Mouse (Mus musculus) left cerebral cortex, adult 11 months (tissue): ENCODE data around the gene Pkig.

Experiments used
- DNase-seq: peaks from one replicate; pipeline ENCODE4 v3.0.0; 2022; ENCODE audit warnings: low spot score

Gene Pkig

DNA sequence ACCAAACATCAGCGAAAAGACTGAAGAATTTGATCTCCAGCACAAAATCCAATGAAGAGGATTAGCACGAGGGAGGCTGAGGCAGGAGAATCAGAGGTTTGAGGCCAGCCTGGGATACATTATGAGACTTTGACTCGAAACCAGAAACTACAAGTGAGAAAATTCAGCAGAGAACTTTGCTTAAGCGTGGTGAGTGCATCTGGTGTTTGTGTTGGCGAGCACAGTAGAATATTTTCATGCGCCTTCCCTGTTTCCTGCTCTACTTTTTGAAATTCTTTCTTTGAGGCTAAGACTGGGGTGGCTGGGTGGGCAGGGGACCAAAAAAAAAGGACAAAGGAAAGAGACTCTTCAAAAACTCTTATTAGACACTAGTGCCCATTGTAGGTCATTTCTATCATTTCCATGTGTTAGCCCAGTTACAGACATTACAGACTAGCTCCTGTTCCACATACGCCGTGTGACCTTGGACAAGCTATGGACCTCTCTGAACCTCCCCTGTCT, 53.2 kb downstream of the Pkig start:
- DNase-seq, result no peak

DNA sequence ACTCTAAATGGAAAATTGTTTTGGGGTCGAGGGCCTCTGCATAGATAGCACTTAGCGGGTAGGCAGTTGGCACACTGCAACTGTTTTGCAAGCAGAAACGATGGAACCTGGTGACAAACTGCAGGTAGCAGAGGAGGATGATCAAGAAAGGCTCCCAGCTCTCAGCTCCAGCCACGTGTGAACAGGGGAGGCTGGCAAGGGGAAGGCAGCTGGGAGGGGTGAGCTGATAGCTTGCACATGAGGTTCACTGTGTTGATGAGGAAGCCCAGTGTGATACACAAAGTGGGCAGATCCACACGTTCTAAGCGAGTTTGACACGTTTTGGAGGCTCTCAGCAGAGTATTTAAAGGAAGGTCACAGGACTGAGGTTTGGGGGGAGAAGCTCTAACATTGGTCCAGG, 54.3 kb downstream of the Pkig start:
- no peak for DNase-seq

DNA sequence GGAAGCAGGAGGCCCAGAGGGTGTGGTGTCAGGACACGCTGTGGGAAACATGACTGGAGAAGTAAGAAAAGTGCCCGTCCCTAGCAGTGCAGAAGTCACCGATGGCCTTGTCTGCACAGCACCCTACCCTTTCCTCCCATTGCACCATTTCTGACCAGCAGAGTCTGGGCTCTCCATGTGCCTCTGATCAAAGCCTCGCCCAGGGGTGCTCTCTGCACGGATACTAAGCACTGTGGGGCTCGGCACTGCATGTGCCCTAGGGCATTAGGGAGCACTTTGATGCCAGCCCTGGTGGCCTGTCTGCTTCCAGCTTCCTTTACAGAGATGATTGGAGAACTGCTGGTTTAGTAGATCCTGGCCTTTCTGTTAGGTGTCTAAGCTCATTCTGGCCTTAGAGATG, 54.7 kb downstream of the Pkig start:
- DNase-seq, result no peak

DNA sequence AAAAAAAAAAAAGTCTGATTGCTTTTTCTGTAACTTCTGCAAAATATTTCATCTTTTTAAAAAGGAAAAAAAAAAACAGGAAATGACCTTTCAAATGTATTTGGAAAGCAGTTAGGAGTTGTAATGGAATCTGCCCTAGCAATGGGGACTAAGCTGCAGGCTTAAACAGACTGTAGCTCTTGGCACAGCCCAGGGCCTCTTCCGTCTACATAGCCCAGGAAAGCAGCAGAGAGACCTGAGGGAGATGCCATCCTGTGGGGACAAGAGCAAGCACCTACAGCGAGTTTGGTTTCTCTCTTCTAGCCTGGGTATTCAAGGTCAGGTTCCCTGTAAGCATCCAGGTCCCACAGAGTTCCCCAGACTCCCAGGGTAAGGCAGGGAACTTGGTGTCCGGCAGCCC, 55.2 kb downstream of the Pkig start:
- DNase-seq, result no peak

DNA sequence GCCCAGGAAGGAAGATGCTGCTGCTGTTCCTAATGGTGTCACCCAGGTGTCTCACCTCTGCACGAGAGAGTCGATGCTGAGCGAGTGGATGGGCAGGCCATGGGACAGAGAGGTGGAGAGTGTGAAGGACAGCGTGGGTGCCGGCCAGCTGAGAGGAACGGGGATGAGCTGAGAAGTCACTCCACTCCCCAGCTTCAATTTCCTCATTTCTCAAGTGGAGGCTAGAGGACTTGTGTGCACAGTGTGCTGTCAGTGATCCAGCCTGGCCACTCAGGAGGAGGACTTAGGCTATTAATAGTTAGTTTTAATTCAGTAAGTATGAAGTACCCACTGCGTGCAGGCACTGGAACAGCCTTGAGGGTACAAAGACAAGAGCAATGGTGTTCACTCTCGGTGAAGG, 58.3 kb downstream of the Pkig start:
- DNase-seq, result no peak

DNA sequence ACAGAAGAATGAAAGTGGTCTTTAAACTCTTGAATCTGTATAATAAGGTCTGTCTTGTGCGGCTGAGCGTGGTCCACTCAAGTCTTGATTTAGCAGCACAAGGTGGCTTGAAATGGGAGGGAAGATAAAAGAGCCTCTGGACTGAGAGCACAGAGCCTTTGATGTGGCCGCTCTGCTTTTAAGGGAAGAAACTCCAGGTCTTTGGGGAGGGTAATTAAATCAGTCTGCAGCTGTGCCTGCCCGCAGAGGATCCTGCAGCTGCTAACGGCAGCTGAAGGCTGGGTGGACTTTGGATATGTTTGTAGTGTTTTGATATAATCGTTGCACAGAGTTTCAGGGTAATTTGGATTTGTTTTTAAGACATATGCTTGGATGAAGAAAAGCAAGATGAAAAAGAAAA, 58.7 kb downstream of the Pkig start:
- no peak for DNase-seq

DNA sequence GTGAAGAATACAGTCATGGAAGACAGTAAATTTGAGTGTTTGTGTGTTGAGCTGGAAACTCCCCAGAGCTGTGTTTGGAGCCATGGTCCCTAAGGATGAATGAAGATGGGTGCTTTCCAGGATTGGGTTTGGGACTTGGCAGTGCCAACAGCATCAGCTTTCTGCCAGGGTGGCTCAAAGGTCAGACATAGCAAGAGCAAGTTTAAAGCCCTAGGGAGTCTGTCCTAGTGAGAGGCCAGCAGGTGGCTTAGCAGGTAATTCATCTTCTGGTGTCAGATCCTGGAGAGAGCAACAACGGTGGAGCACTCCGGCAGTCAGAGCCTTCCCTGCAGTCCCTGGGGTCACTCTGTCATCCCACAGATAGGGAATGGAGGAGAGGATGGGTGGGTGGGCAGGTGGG, 60.3 kb downstream of the Pkig start:
- DNase-seq, result no peak

DNA sequence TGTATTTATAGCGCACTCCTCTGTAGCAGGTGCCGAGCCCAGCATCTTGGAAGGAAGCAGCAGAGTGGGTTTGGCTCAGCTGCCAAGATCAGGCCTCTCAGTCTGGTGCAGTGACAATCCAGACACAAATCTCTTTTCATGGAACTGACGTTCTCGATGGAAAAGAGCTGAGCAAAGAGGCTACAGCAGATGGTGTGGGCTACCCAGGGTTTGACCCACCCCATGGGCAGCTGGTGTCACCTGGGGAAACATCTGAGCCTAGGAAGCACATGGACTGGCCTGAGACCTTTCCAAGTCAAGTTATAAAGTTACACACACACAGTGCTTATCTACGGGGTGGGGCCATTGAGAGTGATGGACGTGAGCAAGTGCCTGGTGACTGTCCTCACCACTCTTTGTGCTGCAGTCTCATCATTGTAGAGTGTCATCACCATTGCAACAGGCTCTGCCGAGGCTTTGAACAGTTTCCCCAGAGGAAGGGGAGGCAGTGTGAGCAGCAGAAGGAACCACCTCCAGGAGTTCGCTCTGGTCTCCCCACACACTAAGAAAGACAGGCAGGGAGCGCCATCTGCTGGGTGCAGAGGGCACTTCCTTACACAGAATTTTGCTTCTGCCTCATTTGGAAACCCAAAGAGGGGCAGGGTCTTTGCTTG, 60.9 kb downstream of the Pkig start:
- DNase-seq, result peak; percentile 69

DNA sequence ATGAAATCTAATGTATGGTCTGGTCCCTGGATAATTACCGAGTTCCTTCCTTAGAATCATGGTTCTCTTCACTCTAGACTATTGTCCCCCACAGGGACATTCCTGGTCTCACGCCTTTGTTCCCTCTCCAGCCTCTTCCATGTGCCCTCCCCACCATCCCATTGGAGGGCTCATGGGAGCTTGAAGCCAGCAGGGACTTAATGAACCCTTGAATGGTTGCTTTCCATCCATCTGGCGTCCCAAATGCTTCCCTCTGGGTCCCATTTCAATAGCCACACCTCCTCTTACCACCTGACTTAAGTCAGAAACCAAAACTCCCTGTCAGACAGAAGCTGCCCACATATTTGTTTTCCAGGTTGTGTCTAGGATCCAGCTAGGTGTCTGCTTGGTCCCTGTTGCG, 61.4 kb downstream of the Pkig start:
- no peak for DNase-seq

DNA sequence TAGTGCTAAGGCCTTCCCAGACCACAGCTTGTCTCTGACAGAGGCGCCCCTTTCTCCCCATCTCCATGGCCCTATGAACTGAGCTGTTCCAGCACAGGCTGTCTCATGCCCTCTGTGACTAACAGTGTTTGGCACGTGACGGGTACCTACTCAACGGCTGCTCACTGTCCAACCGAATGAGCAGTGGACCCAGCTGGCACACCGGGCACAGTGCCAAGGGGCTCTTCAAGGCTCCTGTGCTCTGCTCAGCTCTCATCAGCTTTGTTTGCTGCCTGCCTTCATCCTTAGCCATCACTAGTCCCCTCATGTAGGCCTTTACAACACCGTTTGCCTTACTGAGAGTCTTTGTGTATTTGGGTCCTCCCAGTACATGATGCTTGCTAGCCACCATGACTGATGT, 64.4 kb downstream of the Pkig start:
- peak; percentile 71 for DNase-seq

DNA sequence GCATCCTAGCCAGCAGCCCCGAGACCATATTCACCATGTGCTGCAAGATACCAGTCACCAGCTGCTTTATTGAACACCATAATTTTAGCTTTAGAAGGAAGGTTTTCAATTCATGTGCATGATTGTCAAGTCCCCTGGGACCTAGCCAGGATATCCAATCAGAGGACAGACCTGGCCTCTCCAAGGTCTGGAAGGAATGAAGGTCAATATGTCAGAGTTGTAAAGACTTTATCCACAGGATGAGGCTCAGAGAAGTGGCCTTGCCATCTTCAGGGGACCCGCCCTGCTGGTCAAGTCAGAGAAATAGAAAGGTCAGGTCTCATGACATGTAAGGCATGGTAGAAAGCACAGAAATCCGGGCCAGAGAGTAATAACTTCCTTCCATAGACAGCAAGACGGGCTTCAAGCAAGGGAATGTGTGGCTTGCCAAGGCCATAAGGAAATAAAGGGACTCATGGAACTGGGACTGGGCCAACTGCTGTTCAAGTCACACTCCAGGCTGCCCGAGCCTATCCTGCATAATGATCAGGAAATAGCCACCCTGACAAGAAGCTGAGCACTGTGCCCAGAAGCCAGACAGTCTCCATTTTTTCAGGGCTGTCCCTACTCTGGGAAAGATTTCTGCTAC, 68.7 kb downstream of the Pkig start:
- DNase-seq, result no peak

DNA sequence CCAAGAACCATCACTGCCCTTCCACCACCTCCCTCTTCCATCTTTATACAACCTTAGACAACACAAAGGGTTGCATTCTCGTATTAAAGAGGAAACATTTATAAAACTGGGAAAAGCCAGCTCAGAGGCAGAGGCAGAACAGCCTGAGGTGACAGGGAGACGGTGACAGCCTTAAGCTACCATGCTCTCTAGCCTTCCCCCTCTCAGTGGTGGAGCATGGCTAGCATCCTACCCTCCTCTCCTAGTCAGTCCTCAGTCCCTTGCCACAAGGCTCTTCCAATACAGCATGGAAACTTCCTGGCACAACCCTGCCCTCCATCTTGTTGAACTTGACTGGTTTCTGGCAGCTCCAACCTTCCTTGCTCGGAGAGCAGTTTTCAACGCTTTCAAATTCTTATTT, 70.1 kb downstream of the Pkig start:
- no peak for DNase-seq

DNA sequence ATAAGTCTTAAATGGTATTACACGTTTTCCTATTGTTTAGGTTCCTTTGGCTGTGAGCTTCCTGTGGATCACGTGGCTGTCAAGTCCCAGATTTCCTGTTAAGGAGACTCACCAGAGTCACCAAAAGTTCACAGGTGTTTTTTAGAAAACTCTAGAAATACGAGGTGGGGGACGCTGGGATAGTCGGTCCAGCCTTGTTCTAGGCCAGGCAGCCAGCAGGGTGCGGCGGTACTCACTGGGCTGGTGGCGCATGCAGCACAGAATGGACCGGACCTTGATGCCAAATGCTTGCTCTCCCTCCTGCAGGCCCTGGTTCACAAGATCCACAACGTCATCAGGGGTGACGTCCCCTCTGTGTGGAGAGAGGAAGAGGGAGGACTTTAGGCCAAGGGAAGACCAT, 73.8 kb downstream of the Pkig start:
- no peak for DNase-seq

DNA sequence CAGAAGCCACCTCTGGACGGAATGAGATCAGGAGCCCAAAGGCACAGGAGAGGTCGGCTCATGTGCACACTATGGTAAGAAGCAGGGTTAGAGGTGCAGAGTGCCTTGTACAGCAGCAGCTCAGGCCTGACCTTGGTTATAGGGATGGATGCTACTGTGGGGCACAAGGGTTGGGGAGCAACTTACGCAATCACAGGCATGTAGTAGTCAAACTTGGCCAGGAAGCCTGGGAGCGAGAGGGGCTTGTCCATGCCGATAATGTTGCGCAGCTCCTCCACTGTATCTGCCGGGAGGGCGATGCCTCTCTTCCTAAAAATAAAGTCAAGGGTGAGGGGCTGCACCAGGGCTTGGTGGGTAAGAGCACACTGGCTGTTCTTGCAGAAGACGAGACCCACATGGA, 77.0 kb downstream of the Pkig start:
- no peak for DNase-seq

DNA sequence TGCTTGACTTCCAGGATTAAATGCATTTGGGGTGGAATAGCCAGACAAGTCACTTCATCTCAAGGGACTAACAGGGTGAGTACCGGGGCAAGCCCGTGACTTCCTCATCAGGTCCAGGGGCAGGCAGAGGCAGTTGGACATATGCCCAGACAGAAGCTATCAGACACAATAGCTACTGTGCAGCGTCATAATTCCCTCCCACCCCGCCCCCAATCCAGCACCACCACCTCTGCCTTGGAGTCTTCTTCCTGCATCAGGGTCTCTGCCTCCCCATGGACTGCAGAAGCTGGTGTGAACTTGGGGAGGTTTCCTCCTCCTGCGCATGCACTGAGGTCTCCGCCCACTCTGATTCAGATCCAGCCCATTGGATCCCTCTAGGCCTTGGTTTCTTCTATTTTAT, 77.8 kb downstream of the Pkig start:
- DNase-seq, result no peak

DNA sequence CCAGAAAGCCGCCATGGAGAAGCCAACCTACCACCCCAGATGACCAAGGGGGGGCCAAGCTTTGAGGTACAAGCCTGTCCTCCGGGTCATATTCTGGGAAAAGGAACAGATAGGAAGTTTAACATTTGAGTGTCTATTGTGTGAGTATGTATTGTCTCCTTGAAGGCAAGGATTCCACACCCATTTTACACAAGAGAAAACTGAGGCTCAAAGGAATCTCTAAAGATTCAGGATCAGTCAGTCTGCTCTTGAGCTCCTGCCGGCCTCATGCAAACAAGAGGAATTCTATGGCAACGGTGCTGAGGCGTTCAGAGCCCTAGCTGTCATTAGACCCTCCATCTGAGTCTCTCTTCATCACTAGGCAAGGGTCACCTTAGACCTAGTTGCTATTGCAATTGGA, 84.5 kb downstream of the Pkig start:
- DNase-seq, result no peak

DNA sequence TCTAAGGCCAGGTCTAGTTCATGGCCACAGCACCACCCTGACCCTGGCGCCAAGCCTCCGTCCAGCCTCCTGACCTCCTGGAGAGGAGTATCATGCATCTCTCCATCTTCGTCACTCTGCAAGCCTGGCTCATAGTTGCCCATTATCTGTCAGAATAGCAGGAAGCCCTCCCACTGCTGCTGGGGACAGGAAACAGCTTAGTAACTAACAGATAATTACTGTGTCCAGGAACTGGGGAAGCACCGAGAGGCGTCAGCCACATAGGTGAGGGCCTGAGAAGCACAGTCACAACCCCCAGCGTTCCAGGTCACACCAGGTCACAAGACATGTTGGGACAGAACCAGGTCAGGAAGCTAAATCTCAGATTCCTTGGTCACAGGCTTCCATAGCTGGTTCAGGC, 85.2 kb downstream of the Pkig start:
- DNase-seq, result no peak

DNA sequence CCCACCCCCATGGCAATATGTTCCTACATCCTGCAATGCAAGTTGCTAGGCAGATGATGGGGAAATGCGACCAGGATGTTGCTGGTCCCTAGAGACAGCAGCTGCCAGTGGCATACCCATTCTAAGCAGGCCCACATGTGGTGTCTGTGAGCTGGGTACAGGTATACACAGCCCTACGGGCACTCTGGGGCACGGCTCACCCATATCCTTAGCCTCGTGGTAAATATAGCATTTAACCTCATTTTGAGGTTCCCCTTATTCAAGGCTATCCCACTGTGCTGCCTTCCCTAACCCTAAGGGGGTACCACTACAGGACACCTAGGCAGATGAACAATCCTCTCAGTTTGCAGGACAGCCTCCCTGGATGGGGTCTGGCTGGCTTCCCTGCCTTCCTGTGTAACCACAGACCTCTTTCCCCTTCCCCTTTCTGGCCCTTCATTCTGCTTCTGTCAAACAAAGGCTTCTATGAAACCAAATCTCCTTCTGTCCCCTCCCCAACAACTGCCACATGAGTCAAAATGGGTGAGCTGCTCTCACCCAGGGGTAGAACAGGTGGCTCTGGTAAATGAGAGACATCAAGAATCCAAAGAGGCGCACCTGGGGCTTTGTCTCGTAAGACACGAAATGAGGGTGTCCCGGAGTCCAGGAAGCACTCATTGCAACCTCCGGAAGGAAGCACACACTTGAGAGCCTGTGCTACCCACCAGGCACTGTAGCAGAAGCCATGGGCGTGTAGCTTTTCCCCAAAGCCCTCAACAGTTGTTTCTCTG, 86.8 kb downstream of the Pkig start:
- DNase-seq, result no peak

DNA sequence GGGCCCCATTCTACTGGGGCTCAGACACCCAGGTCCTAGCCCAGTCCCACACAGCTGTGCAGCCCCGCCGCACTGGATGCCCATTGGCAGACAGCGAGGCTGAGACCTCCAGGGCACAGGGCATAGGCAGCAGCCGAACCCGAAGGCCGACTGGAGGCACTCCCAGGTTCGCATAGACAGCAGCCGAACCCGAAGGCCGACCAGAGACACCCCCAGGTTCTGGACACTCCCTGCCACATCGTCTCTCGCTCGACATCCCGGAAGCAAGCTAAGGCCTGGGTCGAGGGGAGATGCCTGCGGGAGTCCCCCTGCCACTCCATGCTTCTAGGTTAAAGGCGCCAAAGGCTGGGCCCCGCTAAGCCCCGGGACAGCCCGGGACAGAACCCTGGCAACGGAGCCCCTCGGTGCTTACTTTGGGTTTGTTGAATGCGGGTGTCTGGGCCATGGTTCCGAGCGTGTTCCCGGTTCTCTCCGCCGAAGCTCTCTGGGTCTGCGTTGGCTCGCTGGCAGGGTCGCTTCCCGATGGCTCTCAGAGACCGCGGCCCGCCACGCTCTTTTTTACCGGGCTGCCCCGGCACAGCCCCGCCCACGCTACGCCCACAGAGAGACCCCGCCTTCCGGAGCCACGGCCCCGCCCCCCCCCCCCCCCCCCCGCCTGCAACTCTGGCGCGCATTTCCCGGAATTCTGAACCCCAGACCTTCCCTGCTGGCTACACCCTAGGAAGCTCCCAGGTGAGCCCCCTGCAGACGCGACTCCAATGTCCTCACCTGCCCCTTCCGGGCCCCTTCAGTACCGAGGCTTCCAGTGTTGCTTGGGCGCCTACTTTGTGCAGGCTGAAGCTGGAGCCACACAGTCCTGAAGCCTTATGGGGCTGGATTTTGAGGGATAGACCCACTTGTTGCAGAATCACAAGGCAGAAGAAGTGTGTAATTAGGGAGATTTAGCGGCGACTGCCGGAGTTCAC, 91.7 kb downstream of the Pkig start, which contains the start of gene Ada:
Ada (minus strand) TSS at position 593 of the 965 bp plus-strand sequence.
- DNase-seq, result no peak

DNA sequence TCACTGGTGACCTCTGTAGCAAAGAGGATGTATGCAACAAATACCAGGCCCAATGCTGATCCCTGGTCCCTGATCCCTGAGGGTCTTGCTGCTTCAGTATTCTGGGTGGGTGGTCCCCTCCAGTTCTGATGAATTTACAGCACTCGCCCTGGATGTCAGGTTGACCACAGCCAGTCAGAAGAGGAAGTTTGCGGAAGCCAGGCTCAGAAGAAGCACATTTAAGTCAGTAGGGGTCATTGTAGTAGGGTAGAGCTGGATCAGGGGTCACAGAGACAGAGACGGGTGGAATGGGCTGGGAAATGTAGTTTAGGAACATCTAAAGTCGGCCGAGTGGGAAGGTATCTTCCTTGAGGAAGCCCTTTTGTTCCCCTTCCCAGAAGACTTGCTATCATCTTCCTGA, 96.0 kb downstream of the Pkig start:
- no peak for DNase-seq

DNA sequence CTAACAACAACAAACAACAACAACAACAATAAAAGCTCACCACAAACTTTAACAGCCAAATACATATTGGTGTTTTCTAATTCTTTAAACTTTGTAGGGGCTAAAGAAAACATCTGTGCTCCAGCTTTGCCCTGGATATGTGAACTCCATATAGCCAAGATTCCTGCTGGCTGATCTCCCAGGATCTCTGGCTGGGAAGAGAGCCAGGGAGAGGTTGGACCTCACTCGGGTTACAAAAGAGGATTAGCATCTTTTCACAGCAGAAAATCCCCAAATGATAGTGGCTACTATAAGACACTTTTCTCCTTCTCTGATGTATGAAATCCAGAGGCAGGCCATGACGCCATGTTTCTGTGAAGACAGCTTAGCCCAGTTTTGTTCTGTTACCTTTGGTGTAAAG, 98.5 kb downstream of the Pkig start:
- DNase-seq, result no peak

DNA sequence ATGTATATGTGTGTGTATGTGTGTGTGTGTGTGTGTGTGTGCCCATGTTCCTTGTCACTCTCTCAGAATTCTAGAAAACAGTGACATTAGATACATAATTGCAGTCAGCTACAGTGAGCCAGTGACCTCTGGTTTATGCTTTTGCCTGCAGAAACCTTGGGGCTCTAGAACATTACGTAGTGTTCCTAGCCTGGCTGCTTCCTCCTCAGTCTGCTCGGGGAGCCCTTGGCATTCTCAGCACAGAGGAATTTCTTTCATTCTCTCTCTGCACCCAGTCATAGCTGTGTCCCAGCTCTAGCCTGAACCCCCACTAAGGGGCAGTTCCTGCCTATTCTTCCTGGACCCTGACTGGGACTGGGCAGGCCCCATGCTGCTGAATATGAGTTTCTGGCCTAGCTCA, 100.0 kb downstream of the Pkig start:
- no peak for DNase-seq
